Mouse (Mus musculus) heart, adult 11 months (tissue): ENCODE results near the gene Scd4.

Experiments
- DNase-seq: peaks from one replicate; pipeline ENCODE4 v3.0.0; 2022

The Scd4 gene

DNA sequence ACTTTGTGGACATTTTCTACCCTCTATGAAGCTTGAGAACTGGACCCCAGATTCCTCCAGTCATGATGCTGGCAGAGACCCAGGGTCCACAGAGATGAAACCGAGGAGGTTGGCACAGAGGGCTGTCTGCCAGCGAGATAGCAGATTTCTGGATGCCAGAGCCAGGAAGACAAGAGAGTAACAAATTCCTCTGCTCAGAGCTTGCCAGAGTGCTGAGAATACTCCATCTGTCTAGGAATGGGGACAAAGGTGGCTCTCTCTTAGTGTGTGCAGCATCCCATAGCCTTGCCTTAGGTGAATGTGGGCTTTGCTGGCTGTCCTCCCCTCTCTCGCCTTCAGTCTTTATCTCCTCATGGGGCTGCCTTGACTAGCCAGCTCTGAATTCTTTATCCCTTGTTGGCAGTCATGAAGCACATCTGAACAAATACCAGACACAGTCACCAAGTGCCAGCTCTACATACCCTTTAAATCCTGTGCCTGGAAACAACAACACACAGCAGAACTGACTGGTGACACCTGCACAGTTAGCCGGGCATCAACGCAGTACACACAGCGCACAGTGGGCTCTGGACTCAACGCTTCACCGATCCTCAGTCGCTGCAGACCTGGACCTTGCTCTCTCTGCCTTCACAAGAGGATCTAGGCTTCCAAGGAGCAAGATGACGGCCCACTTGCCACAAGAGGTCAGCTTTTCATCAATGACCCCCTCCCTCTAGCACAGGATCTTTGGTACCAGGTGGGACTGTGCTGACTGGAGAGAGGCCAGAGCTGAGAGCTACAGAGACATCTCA lies at the start of gene Scd4:
TSS of gene Scd4 (plus strand) at position 260 of the 791 bp plus-strand sequence.
- peak; percentile 94 for DNase-seq

DNA sequence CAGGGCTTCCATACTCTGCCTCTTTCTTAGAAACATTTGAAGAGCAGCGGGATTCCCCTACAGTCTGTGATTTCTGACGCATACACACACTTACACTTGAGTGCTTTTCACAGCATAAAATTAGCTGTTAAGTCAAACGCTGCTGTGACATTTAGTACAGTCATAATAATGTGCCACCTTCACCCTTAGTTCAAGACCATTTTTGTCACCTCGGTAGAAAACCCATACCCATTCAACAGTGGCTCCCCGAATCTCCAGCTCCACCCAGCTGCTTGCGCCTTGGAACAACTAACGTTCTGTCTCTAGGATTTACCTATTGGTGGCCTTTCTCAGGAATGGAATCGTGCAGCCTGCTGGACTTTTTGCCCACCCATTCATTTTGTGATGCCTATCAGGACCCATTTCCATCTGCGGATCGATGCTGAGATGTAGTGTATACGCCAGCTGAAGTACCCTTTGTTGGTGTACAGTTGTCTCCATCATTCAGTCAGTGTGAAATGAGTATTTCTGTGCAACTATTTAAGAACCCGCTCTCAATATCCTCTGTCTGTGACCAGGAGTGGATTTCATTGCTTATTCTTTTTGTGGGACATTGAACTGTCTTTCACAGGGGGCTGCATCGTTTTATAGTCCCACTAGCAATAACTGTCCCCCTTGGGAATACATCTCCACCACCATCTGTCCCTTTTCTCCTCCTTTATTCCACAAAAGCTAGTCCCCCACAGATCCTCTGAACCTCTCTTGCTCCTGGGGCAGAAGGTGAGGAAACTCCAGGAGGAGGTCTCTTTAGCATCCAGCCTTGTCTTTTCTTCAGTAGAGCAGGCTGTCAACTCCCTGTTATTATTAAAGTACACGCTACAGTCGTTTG lies 49.5 kb upstream of the Scd4 start:
- no peak for DNase-seq

DNA sequence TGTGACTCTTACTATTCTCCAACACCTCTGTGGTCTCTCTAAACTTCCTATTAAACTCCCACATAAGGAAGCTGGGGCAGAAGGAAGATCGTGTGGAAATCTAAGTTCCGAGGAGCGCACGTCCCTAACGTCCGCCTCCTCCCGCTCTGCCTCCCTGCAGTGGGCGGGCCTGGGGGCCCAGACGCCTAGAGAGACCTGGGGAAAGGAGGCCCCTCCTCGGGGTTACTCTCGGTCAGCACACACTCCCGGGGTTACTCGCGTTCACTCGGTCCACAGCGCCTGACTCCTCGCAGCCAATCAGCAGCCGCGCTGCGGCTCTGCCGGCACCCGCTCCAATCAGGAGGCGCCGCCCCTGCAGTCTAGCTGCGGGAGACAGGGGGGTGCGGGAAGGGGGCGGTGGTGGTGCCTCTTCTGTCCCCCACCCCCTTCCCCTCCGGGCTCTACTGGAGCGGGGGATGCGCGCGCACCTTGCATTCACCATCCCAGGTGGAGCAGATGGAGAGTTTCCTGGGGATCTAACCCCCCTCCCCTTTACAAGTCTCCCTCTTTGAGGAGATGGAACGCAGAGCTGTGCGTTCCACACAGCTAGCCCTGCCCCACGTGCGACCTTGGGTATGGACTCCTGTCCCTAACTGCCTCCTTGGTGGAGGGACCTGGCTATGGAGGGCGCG lies 48.7 kb upstream of the Scd4 start:
- DNase-seq: peak; percentile 100

DNA sequence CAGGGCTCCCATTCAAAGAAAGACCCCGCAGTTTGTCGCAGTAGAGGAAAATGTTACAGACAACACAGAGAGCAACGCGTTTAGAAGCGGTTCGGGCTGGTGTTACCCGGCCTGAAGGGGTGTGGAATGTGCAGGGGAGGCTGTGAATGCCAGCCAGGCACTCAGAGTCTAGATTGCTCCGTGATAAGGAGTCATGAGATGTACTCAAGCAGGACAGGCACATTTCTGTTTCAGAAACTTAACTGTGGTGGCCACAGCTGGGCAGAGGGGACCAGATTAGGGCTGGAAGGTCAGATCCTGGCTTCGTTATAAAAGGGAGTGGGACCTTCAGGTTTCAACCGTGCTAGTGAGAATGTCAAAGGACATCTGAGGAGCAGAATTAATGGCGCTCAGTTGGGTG lies 48.2 kb upstream of the Scd4 start:
- no peak for DNase-seq

DNA sequence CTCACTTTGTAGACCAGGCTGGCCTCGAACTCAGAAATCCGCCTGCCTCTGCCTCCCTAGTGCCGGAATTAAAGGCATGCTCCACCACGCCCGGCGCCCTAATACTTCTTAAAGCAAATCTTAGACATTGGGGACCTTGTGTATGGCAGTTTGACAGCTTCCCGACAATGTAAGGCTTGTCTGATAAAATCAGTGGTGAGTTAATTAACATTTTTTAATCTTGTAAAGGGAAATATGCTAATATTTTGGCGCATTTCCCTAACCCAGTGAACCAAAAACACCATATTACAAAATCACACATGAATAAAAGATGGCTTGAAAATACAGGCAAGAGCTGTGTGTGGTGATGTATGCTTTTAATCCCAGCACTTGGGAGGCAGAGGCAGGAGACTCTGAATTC lies 47.3 kb upstream of the Scd4 start:
- DNase-seq: no peak

DNA sequence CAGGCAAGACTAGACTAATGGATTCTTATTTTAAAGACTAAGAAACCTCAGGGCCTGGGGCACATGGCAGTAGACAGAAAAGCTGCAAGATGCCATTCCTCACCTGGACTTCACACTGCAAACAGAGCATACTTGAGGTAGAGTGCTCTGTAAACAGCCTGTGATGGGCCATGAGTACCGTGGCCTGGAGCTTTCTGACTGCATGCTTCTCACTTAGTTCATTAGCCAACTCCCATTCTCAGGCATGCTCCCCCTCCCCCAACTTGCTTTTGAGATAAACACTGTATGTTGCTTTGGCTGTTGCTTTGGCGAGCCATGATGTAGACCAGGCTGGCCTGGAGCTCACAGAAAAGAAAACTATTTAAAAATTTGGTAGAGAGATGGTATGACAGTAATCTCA lies 46.8 kb upstream of the Scd4 start:
- peak; percentile 57 for DNase-seq

DNA sequence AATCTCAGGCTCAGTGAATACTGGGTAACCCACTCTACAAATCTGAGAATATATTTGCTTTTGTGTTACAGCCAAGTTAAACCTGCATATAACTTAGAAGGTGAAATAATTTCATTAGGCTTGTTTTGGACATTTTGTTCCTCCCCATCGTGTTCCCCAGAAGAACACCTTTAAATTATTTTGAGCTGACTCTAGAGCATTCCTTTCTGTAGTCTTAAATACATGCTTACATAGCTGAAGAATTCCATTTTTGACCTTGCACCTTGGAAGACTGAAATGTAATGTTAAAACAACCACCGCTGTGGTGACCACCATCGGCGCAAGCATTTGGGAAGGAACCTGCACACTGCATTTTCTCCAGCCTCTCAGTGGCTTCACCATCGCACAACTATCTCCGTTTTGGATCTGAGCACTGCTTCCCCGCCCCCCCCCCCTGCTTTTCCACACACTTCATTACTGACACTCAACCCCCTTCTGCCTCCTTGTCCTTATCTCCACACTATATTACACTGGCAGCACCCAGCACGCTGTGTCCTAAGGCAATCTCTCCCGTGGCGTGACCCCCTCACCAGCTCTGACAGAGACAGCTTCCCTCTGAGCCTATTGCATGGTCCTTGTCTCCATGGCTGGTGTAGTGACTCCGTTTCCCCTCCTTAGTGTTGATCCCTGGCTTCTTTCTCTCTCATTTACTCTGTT lies 45.3 kb upstream of the Scd4 start:
- DNase-seq: peak; percentile 66

DNA sequence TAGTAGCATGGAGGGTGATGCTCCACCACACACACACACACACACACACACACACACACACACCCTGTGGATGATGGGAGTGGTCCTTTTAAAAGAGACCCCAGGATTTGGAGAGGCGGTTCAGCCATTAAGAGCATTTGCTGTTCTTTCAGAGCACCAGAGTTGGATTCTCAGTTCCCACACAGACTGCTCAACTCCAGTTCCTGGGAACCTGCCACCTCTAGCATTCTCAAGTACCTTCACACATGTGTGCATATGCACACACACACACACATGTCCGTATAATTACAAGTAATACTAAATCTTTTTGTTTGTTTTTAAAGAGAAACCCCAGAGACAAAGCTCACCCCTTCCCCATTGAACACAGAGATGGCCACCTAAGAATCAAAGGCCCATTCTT lies 40.8 kb upstream of the Scd4 start:
- no peak for DNase-seq

DNA sequence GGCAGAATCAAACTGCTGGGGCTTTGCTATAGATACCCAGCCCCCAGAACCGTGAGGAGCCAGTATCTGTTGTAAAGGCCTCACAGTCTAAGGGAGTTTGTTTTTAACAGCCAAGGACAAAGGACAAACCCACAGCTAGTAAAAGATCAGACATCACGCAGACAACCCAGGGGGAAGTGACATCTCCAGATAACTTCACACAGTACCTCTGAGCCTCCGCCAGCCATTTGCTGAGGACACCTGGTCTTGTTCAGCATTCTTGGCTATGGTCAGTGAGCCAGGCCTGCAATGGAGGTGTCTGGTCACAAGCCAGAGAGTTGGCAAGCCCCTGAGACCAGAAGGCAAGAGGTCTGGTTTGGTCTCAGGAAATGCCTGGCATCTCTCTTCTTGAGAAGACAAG lies 40.4 kb upstream of the Scd4 start:
- no peak for DNase-seq

DNA sequence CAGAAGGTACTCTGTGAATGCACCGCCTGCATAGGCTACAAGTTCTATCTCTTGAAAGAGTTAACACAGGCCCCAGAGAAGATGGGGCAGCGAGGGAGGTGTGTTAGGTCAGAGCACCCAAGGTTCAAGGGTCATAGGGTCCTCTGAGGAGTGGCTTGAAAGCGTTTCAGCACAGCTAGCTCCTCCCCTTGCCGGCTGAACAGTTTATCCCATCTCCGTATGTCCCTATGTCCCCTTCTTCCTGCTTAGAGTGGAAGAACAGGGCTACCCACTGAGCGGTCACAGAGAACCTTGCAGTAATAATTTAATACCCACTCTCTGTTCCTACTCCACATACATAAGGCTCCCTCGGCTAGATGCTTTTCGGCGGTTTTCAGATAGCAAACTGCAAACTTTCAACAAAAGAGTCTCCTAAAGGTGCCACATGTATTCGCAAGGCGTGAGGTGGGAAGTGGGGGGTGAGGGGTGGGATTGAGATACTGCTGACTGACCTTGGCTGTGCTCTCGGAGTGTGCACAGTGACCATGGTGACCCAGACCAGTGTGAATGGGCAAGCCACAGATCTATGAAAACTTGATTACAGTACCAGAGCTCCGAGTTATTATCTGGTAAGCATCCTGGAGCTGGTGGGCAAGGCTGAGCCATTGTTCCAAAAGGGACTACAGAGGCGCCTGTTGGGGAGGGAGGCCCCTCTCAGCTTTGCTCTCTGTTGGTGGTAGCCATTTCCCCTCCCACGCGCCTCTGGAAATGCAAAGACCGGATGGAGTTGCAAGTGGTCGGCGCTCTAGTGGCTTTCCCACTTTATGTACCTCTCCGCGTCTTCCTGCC lies 39.7 kb upstream of the Scd4 start, which contains the start of gene Scd2:
TSS of gene Scd2 (plus strand) at position 734 of the 828 bp plus-strand sequence.
- peak; percentile 91 for DNase-seq

DNA sequence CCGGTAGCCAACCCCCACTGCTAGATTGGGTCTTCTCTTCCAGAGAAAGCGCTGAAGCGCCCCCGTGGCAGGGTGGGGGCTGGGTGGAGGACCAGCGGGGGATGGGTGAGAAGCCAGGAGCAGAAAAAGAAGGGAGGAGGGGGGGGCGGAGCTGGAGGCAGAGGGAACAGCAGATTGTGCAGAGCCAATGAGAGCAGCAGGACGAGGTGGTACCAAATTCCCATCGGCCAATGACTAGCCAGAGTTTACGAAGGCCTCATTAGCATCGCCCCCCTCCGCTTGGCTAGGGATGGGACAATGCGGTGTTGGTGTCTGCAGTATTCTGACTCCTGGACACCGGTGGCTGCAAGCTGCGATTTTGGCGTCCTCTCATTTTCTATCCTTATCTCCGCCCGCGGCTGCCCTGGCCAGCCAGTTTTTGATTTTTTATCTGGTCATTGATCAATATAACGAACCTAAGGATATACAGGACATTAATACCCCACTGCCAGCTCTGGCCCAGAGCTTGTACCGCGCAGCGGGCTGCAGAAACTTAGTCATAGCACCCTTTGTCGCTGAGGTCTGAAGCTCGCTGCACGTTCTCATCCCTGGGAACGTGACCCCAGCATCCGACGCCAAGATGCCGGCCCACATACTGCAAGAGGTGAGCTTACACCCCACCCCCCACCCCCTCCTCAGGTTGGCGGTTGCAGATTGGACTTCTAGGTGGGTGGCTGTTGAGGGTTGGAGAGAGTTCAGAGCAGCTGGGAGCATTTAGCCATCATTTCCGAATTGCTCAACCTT lies 38.9 kb upstream of the Scd4 start:
- peak; percentile 99 for DNase-seq

DNA sequence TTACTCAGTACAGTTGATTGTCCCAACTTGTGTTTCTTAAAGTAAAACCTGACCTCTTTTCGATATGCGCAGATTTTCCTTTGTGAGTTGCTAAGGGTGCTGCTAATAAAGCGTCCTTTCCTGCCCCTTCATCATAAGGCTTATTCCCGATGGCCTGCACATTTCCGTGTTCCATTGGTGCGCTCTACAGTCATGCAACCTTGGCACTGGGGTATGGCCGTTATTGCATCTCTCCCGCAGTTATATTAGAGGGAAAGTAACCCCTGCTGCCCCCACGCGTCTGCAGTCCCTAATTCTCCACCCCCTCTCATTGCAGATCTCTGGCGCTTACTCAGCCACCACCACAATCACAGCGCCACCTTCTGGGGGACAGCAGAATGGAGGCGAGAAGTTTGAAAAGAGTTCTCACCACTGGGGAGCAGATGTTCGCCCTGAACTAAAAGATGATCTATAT lies 38.3 kb upstream of the Scd4 start:
- DNase-seq: peak; percentile 99

DNA sequence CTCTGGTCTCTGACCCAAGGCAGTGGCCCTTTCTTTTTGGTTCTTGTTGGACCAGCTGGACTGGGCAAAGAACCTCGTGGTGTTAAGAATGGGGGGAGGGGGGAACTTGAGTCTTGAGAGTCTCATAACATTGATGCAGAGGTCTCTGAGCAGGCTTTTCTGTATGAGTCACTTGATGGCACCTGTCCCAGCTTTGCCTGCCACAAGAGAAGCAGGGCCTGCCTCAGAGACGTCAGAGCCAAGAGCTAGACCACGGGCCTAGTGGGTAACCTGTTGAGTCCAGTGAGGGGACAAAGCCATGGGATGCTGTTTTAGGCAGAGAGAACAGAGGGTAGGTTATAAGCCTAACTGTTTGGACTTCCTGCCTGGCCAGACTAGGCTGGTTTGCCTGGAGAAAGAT lies 37.6 kb upstream of the Scd4 start:
- peak; percentile 96 for DNase-seq

DNA sequence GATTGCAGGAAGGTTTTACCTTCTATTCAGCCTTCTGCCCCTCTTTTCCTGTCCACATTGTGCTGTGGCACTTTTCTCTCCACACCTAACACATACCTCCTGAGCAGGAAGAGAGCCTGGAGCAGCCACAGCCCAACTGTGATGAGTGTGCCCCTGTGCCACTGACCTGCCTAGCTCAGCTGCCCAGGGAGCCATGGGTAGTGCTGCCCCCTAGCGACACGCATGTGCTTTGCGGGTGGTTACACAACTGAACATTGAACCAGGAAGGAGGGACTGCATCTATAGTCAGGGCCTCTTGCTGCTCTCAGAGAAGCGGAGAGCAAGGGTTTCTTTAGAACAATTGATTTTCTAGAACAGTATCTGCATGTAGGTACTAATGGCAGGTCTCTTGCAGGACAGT lies 37.2 kb upstream of the Scd4 start:
- peak; percentile 98 for DNase-seq

DNA sequence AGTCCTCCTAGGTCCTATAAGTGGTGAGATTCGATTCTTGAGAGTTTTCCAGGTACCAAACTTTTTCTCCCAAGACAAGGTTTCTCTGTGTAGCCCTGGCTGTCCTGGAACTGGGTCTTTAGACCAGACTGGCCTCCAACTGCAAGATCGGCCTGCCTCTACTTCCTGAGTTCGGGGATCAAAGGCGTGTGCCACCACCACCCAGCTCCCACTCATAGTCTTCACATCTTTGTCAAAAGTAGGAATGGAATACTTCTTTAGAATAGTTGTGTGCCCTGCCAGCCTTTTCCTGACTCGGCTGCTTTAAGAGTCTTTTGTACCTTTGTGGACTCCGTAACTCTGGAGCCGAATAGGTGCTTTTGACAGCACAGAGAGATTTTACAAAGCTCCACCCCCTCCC lies 36.7 kb upstream of the Scd4 start:
- no peak for DNase-seq

DNA sequence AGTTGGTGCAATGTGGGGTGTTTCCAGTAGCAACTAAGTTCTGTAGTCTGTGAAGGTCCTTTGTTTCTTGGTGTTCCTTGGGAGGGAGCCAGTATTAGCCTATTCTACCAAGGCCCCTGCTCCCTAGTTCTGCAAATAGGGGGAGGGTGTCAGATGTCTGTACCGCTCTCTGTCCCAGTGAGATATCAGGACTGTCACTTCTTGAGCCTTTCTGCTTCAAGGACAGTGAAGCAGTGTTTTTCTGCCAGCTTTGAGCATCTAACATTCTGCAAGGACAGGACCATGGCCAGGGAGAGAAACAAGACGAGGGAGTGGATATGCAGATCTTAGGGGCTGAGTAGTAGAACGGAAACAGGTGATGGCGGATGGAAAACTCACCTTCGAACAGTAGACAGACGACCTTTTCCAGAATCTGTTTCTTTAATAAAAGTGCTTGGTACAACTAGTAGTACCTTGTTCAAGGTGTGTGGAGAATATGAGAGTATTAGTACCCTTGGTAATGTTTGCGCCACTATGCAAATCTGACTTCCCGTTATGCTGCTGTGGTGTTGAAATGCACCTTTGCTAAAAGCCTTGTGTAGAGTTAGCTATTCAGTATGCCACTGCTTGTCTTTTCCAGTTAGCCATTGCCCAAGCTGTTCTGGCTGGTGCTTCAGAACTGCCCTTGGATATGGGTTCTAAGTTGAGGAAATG lies 35.7 kb upstream of the Scd4 start:
- DNase-seq: no peak

DNA sequence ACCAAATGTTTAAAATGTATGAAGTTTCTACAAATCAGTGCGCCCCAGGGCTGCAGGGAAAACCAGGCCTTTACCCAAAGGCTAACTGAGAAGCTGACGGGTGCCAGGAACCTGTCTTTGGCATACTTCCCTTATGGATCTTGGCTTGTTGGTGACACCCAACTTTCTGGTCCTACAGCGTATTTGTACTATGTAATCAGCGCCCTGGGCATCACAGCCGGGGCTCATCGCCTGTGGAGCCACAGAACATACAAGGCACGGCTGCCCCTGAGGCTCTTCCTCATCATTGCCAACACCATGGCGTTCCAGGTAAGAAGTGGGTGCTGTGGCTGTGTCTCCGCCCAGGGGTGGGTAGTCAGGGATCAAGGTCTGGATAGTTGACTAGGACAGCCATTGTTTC lies 35.0 kb upstream of the Scd4 start:
- no peak for DNase-seq

DNA sequence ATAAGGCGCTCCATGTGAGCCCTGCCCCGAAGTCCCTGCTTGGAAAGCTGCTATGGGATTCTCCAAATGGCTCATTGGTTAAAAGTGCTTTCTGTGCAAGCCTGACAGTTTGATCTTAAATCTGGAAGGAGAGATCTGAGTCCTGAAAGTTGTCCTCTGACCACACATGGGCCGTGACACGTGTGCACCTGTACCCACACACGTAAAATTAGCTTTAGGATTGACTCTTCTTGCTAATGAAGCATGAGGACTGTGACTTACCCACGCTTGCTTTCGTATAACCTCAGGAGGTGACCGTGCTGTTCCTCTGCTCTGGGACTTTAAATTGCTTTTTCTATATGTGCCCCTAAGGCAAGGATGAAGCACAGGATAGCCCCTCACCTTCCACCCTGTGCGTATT lies 33.8 kb upstream of the Scd4 start:
- DNase-seq: no peak

DNA sequence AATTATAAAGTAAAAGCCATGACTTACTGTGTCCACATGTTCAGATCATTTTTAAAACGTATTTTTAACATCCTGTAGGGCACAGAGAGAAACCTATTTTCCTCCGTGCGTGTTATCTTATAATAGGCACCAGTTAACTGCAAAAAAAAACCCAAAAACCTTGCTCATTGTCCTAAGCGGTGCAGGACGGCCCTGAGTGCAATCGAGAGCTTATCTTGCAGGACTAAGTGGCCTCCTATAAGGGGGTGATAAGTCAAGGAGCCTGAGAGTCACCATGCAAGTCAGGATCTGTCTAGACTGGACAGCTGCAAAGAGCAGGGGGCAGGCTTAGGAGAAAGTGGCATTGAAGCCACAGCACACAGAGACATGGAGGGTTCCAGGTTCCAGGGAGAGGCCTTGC lies 33.0 kb upstream of the Scd4 start:
- DNase-seq: no peak

DNA sequence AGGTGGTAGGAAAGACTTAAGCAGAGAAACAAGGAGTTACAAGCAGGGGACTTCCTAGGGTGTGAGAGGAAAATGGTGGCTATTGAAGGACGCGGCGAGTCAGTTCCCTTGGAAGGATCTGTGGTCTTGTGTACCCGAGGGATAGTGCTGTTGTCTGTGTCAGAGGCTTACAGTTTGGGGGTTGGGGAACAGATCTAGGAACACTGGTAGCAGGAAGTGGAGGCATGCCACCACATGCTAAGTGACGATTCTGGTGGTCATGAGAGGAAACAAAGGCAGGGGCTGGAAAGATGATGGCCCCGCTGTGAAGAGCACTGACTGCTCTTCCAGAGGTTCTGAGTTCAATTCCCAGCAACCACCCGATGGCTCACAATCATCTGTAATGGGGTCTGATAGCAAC lies 32.4 kb upstream of the Scd4 start:
- no peak for DNase-seq
